Mouse (Mus musculus) testis, postnatal 14 days (tissue): ENCODE data around the gene Slit2.

Experiments used
- DNase-seq: peaks from one replicate; pipeline ENCODE4 v3.0.0; 2021; ENCODE audit warnings: low spot score

The Slit2 gene

GRCm38 (mm10) chr5:48050637-48051314 is 67.8 kb downstream of the Slit2 start:
- no peak for DNase-seq

GRCm38 (mm10) chr5:48058612-48059011 is 75.7 kb downstream of the Slit2 start:
- no peak for DNase-seq

- DNase-seq: no peak
Observed at GRCm38 (mm10) chr5:48060715-48061114, 77.8 kb downstream of the Slit2 start.

- DNase-seq: no peak
Observed at GRCm38 (mm10) chr5:48078730-48079129, 95.8 kb downstream of the Slit2 start.

GRCm38 (mm10) chr5:48081223-48081881 is 98.4 kb downstream of the Slit2 start:
- no peak for DNase-seq

- DNase-seq: no peak
Observed at GRCm38 (mm10) chr5:48113400-48113799, 130.5 kb downstream of the Slit2 start.

GRCm38 (mm10) chr5:48114969-48115537 is 132.1 kb downstream of the Slit2 start:
- DNase-seq: no peak

GRCm38 (mm10) chr5:48122651-48123050 is 139.7 kb downstream of the Slit2 start:
- DNase-seq: no peak

- DNase-seq: no peak
Observed at GRCm38 (mm10) chr5:48125770-48126423, 143.0 kb downstream of the Slit2 start.

- no peak for DNase-seq
Observed at GRCm38 (mm10) chr5:48129981-48130380, 147.0 kb downstream of the Slit2 start.

GRCm38 (mm10) chr5:48136571-48136970 is 153.6 kb downstream of the Slit2 start:
- no peak for DNase-seq

- no peak for DNase-seq
Observed at GRCm38 (mm10) chr5:48138849-48139487, 156.0 kb downstream of the Slit2 start.

GRCm38 (mm10) chr5:48139488-48139862 is 156.5 kb downstream of the Slit2 start:
- DNase-seq: no peak

- no peak for DNase-seq
Observed at GRCm38 (mm10) chr5:48146082-48146481, 163.1 kb downstream of the Slit2 start.

GRCm38 (mm10) chr5:48160829-48161228 is 177.9 kb downstream of the Slit2 start:
- DNase-seq: no peak

- DNase-seq: no peak
Observed at GRCm38 (mm10) chr5:48181646-48182302, 198.8 kb downstream of the Slit2 start.

GRCm38 (mm10) chr5:48184358-48184757 is 201.4 kb downstream of the Slit2 start:
- DNase-seq: no peak

- DNase-seq: no peak
Observed at GRCm38 (mm10) chr5:48187819-48188218, 204.9 kb downstream of the Slit2 start.

- DNase-seq: no peak
Observed at GRCm38 (mm10) chr5:48199380-48199779, 216.4 kb downstream of the Slit2 start.

GRCm38 (mm10) chr5:48215248-48215647 is 232.3 kb downstream of the Slit2 start:
- DNase-seq: no peak

GRCm38 (mm10) chr5:48219624-48220155 is 236.8 kb downstream of the Slit2 start:
- no peak for DNase-seq

GRCm38 (mm10) chr5:48225500-48225899 is 242.6 kb downstream of the Slit2 start:
- no peak for DNase-seq
